Mouse (Mus musculus): Measurements from ENCODE around the gene Ptpre.
"Not testable (repeated sequence)": the region's sequence is repeated elsewhere in the genome, so short reads cannot be mapped to it uniquely, and the experiment has no call there.

Gene Ptpre

DNA sequence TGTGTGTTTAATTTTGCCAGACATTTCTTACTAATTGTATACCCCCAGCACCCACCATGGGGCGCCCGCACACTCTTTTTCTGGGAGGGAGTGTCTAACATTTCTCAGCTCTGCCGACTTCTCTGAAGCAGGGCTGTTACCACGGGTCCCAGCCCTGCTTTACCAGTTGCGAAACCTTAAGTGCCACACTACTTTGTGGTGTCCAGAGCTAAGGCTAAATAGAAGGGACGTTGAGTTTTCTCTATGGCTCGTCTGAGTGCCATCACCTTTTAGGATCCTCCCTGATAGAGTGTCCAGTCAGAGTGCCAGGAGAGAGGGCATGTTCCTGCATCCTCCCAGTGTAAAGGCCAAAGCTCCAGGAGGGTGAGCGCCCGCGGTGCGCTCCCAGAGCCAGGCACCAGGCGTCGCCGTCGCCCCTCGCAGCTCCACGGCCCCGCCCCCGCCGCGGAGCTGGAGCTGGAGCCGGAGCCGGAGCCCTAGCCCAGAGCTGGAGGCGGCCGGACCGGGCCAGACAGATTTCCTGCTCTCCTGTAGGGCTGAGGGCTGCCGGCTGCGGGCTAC, at the start of gene Ptpre:
Gene Ptpre, plus strand, starts transcription at position 141 of the 561 bp plus-strand sequence.
- DNase-seq (ENCODE audit: extremely low read depth, insufficient read length, low spot score), result peak; percentile 79

DNA sequence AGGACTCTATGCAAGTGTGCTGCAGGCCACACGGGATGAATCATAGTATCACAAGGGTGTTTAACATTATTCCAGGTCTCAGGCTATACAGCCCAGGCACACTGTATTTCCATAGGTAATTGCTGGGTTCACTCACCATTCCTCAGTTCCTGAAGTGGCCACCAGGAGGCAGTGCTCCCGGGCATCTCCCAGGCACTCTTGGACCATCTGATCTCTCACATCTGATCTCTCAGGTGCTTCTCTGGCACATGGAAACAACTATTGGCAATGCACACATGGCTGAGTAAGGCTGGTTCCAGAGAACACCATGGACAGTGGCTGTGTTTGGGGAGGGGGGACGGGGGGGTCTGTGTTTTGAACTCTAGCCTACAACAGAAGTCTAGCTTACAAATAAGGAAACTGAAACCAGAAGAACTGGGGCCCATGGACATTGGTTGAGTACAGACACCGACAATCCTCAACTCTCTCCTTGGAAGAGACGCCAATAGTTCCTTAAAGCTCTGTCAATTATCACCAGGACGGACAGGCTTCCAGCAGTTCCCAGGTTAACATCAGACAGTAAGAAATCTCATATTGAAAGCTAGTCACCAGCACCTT, 49.0 kb upstream of the Ptpre start:
- no peak for DNase-seq (ENCODE audit: extremely low read depth, insufficient read length, low spot score)

DNA sequence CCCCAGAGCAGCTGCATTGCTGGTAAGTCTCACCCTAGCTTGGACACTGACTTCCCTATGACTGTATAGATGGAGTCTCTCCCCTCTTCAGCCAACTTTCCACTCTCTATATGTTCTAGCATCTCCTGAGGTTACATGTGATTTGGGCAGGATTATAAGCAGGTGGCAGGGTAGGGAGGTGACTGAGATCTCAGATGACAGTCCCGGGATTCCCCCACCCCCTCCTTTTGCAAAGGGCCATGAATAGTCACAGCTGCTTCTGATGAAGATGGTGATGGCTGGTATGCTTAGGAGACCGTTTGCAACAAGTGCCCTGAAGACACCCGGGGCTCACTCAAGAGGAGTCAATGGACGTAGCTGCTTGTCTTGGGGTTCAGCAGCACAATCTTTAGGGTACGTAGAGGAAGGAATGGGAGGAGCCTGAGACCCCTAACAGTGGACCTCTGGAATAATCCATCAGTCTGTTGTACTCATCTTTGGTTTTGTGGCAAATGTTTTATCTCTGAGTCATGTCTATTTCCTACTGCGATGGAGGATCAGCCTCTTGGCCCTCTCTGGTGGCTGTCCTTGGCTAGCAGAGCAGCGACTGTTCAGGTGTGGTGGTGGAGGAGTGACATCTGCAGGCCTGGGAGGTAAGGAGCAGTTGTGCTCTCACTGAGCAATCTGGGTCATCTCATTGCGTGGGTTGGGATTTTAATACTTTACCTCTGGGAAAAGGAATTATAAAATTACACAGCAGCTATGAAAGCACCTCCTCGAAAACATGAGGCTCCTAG, 47.4 kb upstream of the Ptpre start:
- DNase-seq (ENCODE audit: extremely low read depth, insufficient read length, low spot score), result no peak

DNA sequence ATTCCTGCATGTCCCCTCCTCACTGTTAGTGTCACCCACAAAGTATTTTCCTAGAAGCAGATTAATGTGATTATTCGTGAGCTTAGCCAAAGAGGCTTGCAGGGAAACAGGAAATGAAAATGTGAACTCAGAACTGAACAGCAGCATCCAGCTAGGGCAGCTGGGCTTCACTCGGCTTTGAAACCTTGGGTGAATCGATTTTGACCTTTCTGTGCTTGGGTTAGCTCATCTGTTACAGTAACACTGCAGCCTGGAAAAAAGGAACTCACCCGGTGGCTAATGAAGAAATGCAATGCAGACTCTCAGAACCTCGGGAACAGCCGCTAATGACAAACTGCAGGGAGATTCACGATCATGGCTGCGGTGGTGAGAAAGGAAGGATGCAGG, 46.8 kb upstream of the Ptpre start:
- no peak for DNase-seq (ENCODE audit: extremely low read depth, insufficient read length, low spot score)

DNA sequence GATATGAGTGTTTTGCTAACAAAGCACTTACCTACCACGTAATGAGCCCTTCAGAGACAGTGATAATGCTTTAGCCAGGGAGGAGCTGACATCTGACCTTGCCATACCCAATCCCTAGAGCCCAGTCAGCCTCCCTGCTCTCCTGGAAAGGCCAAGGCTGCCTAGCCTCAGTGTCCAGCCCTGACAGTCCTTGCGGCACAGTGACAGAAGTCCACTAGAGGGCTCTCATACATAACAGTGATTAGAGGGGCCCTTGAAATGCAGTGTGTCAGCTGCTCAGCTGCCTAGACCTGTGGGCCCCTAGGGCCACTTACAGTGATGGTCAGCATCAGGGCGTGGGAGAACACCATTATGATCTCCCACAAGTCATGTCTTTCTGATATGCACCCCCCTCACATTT, 42.0 kb upstream of the Ptpre start:
- DNase-seq (ENCODE audit: extremely low read depth, insufficient read length, low spot score), result no peak

DNA sequence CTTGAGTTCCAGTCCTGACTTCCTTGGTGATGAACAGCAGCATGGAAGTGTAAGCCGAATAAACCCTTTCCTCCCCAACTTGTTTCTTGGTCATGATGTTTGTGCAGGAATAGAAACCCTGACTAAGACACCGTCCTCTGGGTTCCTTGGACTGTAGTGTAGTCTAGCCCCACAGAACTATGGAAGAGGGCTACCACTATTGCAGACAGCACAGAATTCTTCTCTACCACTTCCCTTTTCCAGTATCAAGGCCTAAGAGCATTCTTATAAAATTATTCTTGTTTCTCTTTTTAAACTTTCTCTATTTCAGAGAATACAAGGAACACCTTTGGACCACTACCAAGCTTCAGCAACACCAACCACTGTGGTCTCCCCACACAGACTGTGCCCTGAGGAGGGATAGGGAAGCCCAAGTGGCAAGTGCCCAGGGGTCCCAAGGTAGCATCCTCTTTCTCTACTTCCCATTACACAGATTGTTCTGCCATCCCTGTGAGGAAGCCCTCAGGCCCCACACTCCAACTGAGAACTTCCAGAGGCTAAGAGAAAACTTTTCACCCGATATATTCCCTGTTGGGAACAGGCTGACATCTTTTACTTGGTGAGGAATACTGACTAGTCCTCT, 38.6 kb upstream of the Ptpre start:
- DNase-seq (ENCODE audit: extremely low read depth, insufficient read length, low spot score), result no peak

DNA sequence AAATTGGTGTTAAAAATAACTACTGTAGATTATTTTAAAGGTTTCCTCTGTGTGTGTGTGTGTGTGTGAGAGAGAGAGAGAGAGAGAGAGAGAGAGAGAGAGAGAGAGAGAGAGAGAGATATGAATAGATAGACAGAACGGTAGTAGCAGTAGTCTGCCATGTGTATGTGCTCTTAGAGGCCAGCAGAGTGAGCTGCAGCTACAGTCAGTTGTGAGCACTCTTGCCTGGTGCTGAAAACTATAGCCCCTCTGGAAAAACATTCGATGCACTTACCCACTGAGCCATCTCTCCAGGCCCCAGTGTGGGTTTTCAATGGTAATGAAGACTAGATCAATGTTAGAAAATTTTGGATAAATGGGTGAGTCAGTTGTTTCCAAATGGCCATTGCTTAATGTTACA, 37.9 kb upstream of the Ptpre start:
- no peak for DNase-seq (ENCODE audit: extremely low read depth, insufficient read length, low spot score)

DNA sequence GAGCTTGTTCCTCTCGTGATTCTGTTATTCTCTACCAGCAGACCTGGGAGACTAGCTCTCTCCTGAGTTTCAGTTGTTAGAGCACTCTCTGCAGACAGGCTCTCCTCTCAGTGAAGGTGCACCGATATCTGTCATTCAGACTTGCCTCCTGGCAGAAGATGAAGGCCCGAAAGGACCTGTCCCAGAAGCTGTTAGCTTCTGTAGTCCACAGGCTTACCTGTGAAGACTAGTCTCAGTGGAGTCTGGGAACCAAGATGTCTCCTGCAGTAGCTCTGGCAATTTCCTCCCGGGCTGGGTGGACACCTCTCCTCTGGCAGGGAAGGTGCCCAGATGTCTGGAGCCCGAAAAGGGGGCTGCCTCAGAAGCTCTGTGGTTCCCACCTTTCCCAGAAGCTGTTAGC, 30.8 kb upstream of the Ptpre start:
- not testable (repeated sequence) for DNase-seq (ENCODE audit: extremely low read depth, insufficient read length, low spot score)

DNA sequence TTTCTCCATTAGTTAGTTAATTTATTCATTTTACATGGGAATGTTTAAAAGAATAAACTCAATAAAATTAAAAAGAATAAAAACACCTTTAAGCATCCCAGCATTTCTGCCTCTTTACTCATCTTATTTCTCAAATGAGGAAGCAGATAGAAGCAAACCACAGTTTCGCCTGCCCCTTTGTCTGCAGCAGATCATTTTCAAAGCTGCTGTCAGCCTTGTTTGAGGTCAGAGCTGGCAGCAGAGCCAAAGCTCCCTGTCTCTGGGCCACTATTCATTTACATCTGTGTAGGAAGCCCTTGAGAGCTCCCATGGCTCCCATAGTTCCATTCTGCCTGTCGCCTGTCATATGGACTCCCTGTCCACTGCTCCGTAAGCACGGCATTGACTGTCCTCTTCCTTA, 28.7 kb upstream of the Ptpre start:
- DNase-seq (ENCODE audit: extremely low read depth, insufficient read length, low spot score), result no peak

DNA sequence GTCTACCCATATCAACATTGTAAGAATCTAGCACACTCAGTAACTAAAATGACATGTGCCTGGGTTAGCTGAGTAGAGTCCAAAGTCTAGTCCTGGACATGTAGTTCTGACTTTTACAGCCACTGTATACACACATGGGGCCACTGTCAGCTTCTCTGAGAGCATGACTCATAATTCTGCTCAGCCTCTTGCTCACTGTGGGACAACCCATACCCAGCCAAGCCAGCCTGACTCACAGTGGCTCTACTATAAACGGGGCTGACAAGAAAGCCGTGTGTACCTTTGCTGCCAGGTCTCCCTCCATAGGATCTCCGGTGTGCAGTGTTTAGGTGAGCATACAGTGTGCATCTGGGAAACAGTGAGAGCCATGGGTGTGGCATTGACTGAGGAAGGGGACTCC, 28.0 kb upstream of the Ptpre start:
- DNase-seq (ENCODE audit: extremely low read depth, insufficient read length, low spot score), result peak; percentile 55

DNA sequence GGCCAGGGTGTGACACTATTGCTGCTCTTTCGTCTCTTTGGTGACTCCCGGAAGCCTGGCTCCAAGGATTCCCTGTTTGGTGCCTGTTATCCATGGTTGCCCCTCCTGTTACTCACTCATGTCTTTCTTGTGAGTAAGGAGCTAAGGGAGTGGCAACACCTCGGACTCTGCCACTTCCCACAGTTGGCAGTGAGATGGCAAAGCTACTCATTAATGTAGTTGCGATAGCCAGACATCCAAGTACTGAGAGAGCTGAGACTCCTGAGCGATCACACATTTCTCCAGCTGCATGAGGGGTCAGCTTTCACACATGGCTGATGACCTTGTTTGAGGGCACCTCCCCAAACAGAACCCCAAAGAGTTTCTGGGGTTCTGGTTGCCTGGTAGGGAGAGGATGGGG, 26.9 kb upstream of the Ptpre start:
- DNase-seq (ENCODE audit: extremely low read depth, insufficient read length, low spot score), result peak; percentile 36

DNA sequence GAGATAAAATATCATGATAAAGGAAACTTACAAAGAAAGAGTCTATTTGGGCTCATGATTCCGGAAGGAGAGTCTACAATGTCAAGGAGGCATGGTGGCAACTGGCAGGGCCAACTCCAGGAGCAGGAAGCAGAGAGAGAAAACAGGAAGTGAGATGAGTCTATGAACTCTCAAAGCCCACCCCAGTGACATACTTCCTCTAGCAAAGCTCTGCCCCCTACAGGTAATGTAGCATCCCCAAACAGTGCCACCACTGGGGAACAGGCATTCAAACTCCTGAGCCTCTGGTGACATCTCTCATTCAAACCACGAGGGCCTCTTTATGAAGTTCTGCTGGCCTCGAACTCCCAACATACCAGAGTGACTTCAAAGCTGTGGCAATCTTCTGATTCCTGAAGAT, 25.6 kb upstream of the Ptpre start:
- no peak for DNase-seq (ENCODE audit: extremely low read depth, insufficient read length, low spot score)

DNA sequence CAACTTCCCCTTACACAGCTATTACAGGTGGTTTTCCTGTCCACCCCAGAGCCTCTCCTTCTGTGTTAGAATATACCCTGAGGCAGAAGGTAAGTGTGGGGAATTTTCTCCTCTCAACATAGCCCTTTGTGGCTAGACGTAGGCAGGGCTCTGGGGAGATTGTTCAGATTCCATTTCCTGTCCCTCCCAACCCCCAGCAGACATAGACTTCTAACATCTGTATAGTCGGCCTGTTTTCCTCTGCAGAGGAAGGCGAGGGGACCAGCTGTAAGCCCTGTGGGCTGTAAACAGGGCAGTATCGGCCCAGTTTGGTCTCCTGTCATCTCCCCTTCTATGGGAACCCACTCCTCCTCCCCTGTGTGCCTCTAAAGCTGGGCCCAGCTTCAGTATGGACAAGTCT, 20.1 kb upstream of the Ptpre start:
- DNase-seq (ENCODE audit: extremely low read depth, insufficient read length, low spot score), result no peak

DNA sequence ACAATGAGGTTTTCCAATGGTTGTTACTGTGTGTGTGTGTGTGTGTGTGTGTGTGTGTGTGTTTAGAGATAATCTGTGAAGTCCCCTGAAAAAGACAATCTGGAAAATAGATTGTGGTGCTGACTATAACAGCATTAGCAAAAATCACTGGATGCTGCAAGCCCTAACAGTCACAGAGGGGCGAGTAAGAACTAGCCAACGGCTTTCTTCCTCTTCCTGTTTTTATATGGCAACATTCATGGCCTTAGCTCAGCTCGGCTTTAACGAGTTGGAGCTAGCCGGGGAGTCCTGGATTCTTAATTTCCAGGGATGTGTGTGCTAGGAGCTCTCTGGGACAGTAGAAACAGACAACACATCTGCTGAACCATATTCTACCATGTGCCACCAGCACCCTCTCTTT, 17.0 kb upstream of the Ptpre start:
- DNase-seq (ENCODE audit: extremely low read depth, insufficient read length, low spot score), result no peak

DNA sequence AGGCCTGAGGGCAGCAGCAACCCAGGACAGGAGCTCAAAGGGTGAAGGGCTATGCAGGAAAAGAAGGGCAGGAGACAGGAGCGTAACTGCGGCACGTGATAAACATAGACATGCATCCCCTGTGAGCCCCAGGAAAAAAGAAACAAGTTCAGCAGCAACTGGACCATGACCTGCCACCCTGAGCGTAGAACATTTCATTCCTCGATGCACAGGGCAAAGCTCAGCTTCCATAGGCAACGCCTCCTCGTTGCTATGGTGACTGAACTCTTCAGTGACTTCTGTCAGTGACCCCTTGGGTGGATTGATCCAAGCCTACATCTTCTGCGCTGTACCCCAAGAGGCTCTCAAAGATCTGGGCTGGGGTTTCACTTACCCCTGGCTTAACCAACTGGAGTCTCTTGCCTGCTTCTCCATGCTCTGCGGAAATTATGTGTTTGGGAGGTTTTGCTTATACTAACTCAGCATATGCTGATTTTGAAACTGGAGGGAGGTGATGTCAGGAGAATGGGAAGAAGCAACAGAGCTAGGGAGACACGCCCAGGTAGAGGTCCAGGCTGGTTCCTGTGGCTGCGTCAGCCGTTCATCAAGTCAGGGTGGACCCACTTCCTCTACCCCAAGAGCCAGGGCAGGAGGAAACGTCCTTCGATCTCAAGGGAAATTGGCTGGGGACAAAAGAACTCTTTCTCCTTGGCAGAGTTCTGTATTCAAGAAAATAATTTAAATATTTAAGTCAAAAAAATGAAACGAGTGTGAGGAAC, 15.3 kb upstream of the Ptpre start:
- DNase-seq (ENCODE audit: extremely low read depth, insufficient read length, low spot score), result no peak

DNA sequence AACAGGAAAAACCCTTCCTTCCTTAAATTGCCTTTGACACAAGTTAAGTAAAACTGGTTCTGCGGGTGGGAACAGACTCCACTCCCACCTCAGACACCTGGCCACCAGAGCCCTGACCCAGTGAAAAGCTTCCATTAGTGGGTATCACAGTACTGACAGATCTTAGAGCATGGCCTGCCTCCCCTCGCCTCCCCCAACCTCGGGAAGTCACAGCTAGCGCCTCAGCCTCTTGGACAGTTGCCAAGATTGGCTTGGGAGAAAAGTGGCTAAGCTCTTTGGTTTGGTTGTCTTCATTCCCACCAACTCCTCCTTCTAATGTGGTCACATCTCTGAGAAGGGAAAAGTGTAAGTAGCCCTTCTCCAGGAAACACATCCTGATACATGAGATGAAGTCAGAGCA, 13.3 kb upstream of the Ptpre start:
- DNase-seq (ENCODE audit: extremely low read depth, insufficient read length, low spot score), result no peak

DNA sequence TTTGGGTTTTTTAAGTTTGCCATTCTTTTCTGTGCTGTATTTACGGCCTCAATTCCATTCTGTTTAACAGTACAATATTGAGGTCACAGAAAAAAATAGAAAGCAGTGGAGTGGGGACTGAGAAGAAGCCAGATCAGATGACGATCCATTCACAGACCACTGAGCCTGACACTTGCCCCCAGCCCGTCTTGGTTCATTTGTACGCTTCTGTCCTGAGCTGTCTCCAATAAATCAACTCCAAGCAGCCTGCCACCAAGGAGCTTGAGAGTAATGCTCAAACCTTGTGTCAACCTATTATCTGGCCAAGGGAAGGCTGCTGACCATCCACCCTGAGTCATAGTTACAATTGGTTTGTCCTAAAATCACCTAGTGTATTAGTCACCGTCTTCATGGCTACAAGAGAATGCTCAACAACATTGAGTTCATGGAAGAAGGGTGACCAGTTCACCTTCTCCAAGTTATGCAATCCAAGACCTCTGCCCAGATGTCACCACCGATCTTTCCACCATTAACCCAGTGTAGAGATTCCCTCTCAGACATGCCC, 12.8 kb upstream of the Ptpre start:
- peak; percentile 19 for DNase-seq (ENCODE audit: extremely low read depth, insufficient read length, low spot score)

DNA sequence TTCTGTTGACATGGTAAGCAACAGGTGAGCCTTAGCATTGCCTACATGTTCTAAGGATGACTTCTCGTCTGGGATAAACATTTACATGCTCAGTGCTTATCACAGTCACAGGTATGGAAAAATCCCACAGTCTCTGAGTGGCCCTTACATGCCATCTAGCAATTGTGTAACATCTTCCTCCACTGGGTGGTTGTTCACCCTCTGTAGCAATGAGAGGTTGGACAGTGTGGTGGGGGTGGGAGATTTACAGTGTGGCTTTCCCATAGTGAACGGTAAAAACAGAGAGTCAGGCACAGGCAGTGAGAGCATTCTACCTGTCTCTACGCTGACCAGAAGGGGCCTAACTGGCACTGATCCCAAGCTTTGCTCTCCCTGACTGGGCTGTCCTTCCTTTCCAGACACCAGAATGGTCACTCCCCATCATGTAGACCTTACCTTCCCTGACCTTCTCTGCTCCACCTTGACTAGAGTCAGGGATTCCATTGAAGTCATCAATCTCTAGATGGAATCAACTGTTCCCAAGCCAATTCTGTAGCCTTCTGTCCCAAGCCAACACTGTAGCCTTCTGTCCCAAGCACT, 10.6 kb upstream of the Ptpre start:
- no peak for DNase-seq (ENCODE audit: extremely low read depth, insufficient read length, low spot score)

DNA sequence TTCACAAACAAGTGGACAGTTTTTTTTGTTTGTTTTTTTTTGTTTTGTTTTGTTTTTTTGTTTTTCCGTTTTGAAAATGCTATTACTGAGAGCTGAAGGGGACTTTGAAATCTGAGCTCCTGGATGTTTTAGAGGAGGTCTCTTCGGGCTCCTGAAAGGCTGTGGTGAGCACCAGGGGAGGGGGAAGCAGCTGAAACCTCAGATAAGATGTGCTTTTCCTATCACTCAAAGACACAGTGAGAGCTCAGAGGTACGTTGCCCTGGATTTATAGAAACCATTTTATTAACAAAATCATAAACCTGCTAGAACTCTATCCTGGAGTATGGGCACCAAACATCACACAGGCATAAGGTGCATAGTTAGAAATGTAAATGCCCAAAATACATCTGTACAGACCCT, 10.1 kb upstream of the Ptpre start:
- DNase-seq (ENCODE audit: extremely low read depth, insufficient read length, low spot score), result no peak

DNA sequence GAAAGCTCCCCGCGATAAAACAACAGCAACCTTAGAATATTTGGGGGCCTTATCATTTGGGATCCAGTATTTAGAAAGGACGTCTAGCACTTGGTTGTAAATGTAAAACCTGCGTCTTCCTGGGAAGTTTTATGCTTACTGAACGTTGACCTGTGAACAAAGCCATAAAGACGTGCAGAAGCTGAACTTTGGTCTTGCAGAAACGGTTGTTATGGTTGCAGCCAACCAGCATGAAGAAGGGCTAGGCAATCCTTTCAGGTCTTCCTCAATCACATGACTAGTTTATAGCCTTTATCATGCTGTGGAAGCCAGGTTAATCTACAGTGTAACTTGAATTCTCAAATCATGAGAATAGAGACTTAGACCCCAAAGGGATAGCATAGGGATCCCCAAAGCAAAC, 8.8 kb upstream of the Ptpre start, which contains the start of gene Clrn3:
Gene Clrn3, minus strand, starts transcription at position 140 of the 400 bp plus-strand sequence.
- no peak for DNase-seq (ENCODE audit: extremely low read depth, insufficient read length, low spot score)

All from 3134 (cell line).